Comparison of ENCODE assay signal across 18 mouse cellular contexts in genomic region chr9:101933946-101934573, GRCm38 (mm10).
A peak's percentile ranks its signal among the peaks of the same experiment; 100 is the strongest.
DNase-seq lines count a peak whose midpoint lies in the region; ATAC-seq lines count a peak whose summit lies in the region.
"Had no signal": no experiment of that assay in that cellular context is flagged by ENCODE, and none has a peak within 500 bp of the region (broad histone marks: within the 10 kb centered on the region; RNA-seq: fewer than 3 reads in every experiment).

No protein-coding gene starts in this region.

- H3K36me3 ChIP-seq in embryonic facial prominence, embryonic 14.5 days (ENCODE audit: control insufficient read depth, insufficient read depth, low read length) = no peaks in the 10 kb centered on the region
- H3K36me3 ChIP-seq in embryonic facial prominence, embryonic 10.5 days (replicated peaks) = no peaks in the 10 kb centered on the region
- H3K36me3 ChIP-seq in midbrain, embryonic 11.5 days (ENCODE audit: control insufficient read depth, insufficient read depth, low read length) = no peaks in the 10 kb centered on the region
- H3K36me3 ChIP-seq in midbrain, embryonic 10.5 days = 0 out of 2 replicates have a peak, but pooled peaks cover 2% of the 10 kb centered on the region
- peaks cover 26% of the 10 kb centered on the region for H3K36me3 ChIP-seq in midbrain, embryonic 13.5 days
- H3K36me3 ChIP-seq: heart, embryonic 15.5 days; limb, embryonic 13.5 days had no signal

- H3K27ac ChIP-seq in embryonic facial prominence, embryonic 14.5 days (replicated peaks; ENCODE audit: low read depth, low read length) = no peak overlapping the region
- H3K27ac ChIP-seq in embryonic facial prominence, embryonic 10.5 days (replicated peaks) = no peak overlapping the region
- no peak overlapping the region for H3K27ac ChIP-seq in midbrain, embryonic 11.5 days (ENCODE audit: low read depth, low read length)
- no peak overlapping the region for H3K27ac ChIP-seq in midbrain, embryonic 10.5 days (replicated peaks)
- peak overlapping the region; percentile 67 for H3K27ac ChIP-seq in midbrain, embryonic 13.5 days
- H3K27ac ChIP-seq: heart, embryonic 15.5 days; limb, embryonic 13.5 days; liver, embryonic 14.5 days had no signal

- no peaks in the 10 kb centered on the region for H3K27me3 ChIP-seq in embryonic facial prominence, embryonic 14.5 days (replicated peaks; ENCODE audit: control insufficient read depth, insufficient read depth, low read length)
- H3K27me3 ChIP-seq in embryonic facial prominence, embryonic 10.5 days (replicated peaks; ENCODE audit: low read depth, poor library complexity, severe bottlenecking) = no peaks in the 10 kb centered on the region
- H3K27me3 ChIP-seq in midbrain, embryonic 11.5 days (ENCODE audit: control insufficient read depth, insufficient read depth, low read length) = no peaks in the 10 kb centered on the region
- no peaks in the 10 kb centered on the region for H3K27me3 ChIP-seq in midbrain, embryonic 10.5 days (ENCODE audit: low read depth, poor library complexity, severe bottlenecking)
- no peaks in the 10 kb centered on the region for H3K27me3 ChIP-seq in midbrain, embryonic 13.5 days
- H3K27me3 ChIP-seq: CH12.LX; limb, embryonic 13.5 days had no signal

- H3K9me3 ChIP-seq in embryonic facial prominence, embryonic 14.5 days (ENCODE audit: control insufficient read depth, low read length) = no peaks in the 10 kb centered on the region
- no peaks in the 10 kb centered on the region for H3K9me3 ChIP-seq in embryonic facial prominence, embryonic 10.5 days
- no peaks in the 10 kb centered on the region for H3K9me3 ChIP-seq in midbrain, embryonic 11.5 days (ENCODE audit: control insufficient read depth, low read length)
- no peaks in the 10 kb centered on the region for H3K9me3 ChIP-seq in midbrain, embryonic 10.5 days (replicated peaks)
- no peaks in the 10 kb centered on the region for H3K9me3 ChIP-seq in midbrain, embryonic 13.5 days
- H3K9me3 ChIP-seq: heart, embryonic 15.5 days; limb, embryonic 13.5 days had no signal

- no peak overlapping the region for H3K4me3 ChIP-seq in embryonic facial prominence, embryonic 14.5 days (ENCODE audit: low read depth, low read length)
- H3K4me3 ChIP-seq in embryonic facial prominence, embryonic 10.5 days = no peak overlapping the region
- no peak overlapping the region for H3K4me3 ChIP-seq in midbrain, embryonic 11.5 days (ENCODE audit: low read depth, low read length)
- no peak overlapping the region for H3K4me3 ChIP-seq in midbrain, embryonic 10.5 days
- H3K4me3 ChIP-seq in midbrain, embryonic 13.5 days (replicated peaks) = no peak overlapping the region
- H3K4me3 ChIP-seq: heart, embryonic 15.5 days; limb, embryonic 13.5 days had no signal

- H3K9ac ChIP-seq in embryonic facial prominence, embryonic 14.5 days (ENCODE audit: low read depth, low read length) = no peak overlapping the region
- H3K9ac ChIP-seq in midbrain, embryonic 11.5 days (ENCODE audit: low read length) = no peak overlapping the region
- H3K9ac ChIP-seq in midbrain, embryonic 13.5 days (replicated peaks) = no peak overlapping the region
- H3K9ac ChIP-seq: heart, embryonic 15.5 days; limb, embryonic 13.5 days; liver, embryonic 14.5 days had no signal

- peak; percentile 29 for DNase-seq in embryonic facial prominence, embryonic 14.5 days (ENCODE audit: low spot score)
- DNase-seq in embryonic facial prominence, embryonic 10.5 days (ENCODE audit: low spot score) = no peak
- DNase-seq in midbrain, embryonic 11.5 days (ENCODE audit: low spot score, missing footprints) = peak; percentile 79
- no peak for DNase-seq in midbrain, embryonic 10.5 days (ENCODE audit: low spot score)
- no peak for DNase-seq in right cerebral cortex, postnatal 10 days (ENCODE audit: low spot score in 2 of 2)
- DNase-seq in spleen, adult 12 weeks (ENCODE audit: low spot score) = no peak
- DNase-seq: adrenal gland, postnatal 14 days; cerebellum, adult 2 months; kidney, adult 2 months; kidney, postnatal 25 days; right cerebral cortex, postnatal 25 days; thymus, postnatal 36 days had no signal

- H3K4me1 ChIP-seq in embryonic facial prominence, embryonic 14.5 days (ENCODE audit: control insufficient read depth, insufficient read depth, low read length) = no peaks in the 10 kb centered on the region
- H3K4me1 ChIP-seq in embryonic facial prominence, embryonic 10.5 days = peaks cover 10% of the 10 kb centered on the region; the same call in 1 of the 2 replicates
- H3K4me1 ChIP-seq in midbrain, embryonic 11.5 days (ENCODE audit: control insufficient read depth, insufficient read depth, low read length) = peaks cover 8% of the 10 kb centered on the region
- H3K4me1 ChIP-seq in midbrain, embryonic 10.5 days = peaks cover 18% of the 10 kb centered on the region
- peaks cover 32% of the 10 kb centered on the region for H3K4me1 ChIP-seq in midbrain, embryonic 13.5 days (replicated peaks)
- H3K4me1 ChIP-seq: heart, embryonic 15.5 days; limb, embryonic 13.5 days had no signal

- WGBS in embryonic facial prominence, embryonic 14.5 days = 43% methylated on average over 8 of the region's 8 CpGs
- 61% methylated on average over 8 of the region's 8 CpGs for WGBS in embryonic facial prominence, embryonic 10.5 days
- 66% methylated on average over 8 of the region's 8 CpGs for WGBS in midbrain, embryonic 11.5 days
- 75% methylated on average over 8 of the region's 8 CpGs for WGBS in midbrain, embryonic 10.5 days
- WGBS in midbrain, embryonic 13.5 days = 45% methylated on average over 8 of the region's 8 CpGs

- ATAC-seq in embryonic facial prominence, embryonic 14.5 days (ENCODE audit: low read depth) = no peak
- ATAC-seq in midbrain, embryonic 11.5 days (ENCODE audit: low FRiP score) = no peak
- peak; percentile 44 for ATAC-seq in midbrain, embryonic 13.5 days
- ATAC-seq: forebrain, embryonic 16.5 days had no signal

- no peak overlapping the region for H3K4me2 ChIP-seq in embryonic facial prominence, embryonic 14.5 days (ENCODE audit: low read depth, low read length)
- no peak overlapping the region for H3K4me2 ChIP-seq in midbrain, embryonic 11.5 days
- no peak overlapping the region for H3K4me2 ChIP-seq in midbrain, embryonic 13.5 days (replicated peaks)
- H3K4me2 ChIP-seq: heart, embryonic 15.5 days; limb, embryonic 13.5 days had no signal

Comparison
In these comparisons a context has a peak if more than half of its experiments do, and no peak if none do; other contexts are left out.
1. DNase-seq: peak in embryonic facial prominence, embryonic 14.5 days (single experiment) and midbrain, embryonic 11.5 days (single experiment); none in embryonic facial prominence, embryonic 10.5 days (single experiment), midbrain, embryonic 10.5 days (single experiment), right cerebral cortex, postnatal 10 days (0 of 2) and spleen, adult 12 weeks (single experiment).